Mouse (Mus musculus): Measurements from ENCODE around the gene Prss45.

Prss45 gene

GRCm38 (mm10) chr9:110857781-110858472 is 23.5 kb downstream of the Prss45 start, which contains the start of gene Prss50:
TSS of gene Prss50 (plus strand) at chr9:110857967.
- peak; percentile 81 for DNase-seq (ENCODE audit: low read depth, low spot score)

GRCm38 (mm10) chr9:110858523-110858922 is 24.1 kb downstream of the Prss45 start:
- DNase-seq (ENCODE audit: low read depth, low spot score): no peak

- DNase-seq (ENCODE audit: low read depth, low spot score): no peak
Observed at GRCm38 (mm10) chr9:110858967-110859596, 24.7 kb downstream of the Prss45 start.

- peak; percentile 79 for DNase-seq (ENCODE audit: low read depth, low spot score)
Observed at GRCm38 (mm10) chr9:110871030-110871429, 36.6 kb downstream of the Prss45 start.

- DNase-seq (ENCODE audit: low read depth, low spot score): no peak
Observed at GRCm38 (mm10) chr9:110873681-110874659, 39.6 kb downstream of the Prss45 start.

GRCm38 (mm10) chr9:110874660-110875191 is 40.3 kb downstream of the Prss45 start:
- DNase-seq (ENCODE audit: low read depth, low spot score): no peak

- DNase-seq (ENCODE audit: low read depth, low spot score): no peak
Observed at GRCm38 (mm10) chr9:110875288-110875695, 40.9 kb downstream of the Prss45 start.

- no peak for DNase-seq (ENCODE audit: low read depth, low spot score)
Observed at GRCm38 (mm10) chr9:110877353-110877752, 43.0 kb downstream of the Prss45 start.

GRCm38 (mm10) chr9:110877888-110878287 is 43.5 kb downstream of the Prss45 start:
- no peak for DNase-seq (ENCODE audit: low read depth, low spot score)

- DNase-seq (ENCODE audit: low read depth, low spot score): peak; percentile 42
Observed at GRCm38 (mm10) chr9:110879191-110879920, 45.0 kb downstream of the Prss45 start, which contains the start of gene Als2cl. TSS of gene Als2cl (plus strand) at chr9:110879870.

- peak; percentile 88 for DNase-seq (ENCODE audit: low read depth, low spot score)
Observed at GRCm38 (mm10) chr9:110879998-110880561, 45.7 kb downstream of the Prss45 start, which contains the start of gene Tmie. TSS of gene Tmie (minus strand) at chr9:110880113.

GRCm38 (mm10) chr9:110880772-110881171 is 46.4 kb downstream of the Prss45 start:
- DNase-seq (ENCODE audit: low read depth, low spot score): no peak

GRCm38 (mm10) chr9:110881953-110882352 is 47.6 kb downstream of the Prss45 start:
- peak; percentile 53 for DNase-seq (ENCODE audit: low read depth, low spot score)

GRCm38 (mm10) chr9:110887388-110888303 is 53.3 kb downstream of the Prss45 start:
- DNase-seq (ENCODE audit: low read depth, low spot score): peak; percentile 80

- DNase-seq (ENCODE audit: low read depth, low spot score): no peak
Observed at GRCm38 (mm10) chr9:110888935-110889334, 54.5 kb downstream of the Prss45 start.

GRCm38 (mm10) chr9:110890026-110890783 is 55.8 kb downstream of the Prss45 start:
- peak; percentile 52 for DNase-seq (ENCODE audit: low read depth, low spot score)
